Mouse (Mus musculus): ENCODE measurements around the gene Trabd2b. TPM values are rescaled to one million over a fixed set of nuclear protein-coding genes. Genes with fewer than 3 reads are reported as not detected.
A peak's percentile ranks its signal among the peaks of the same experiment; 100 is the strongest.

The Trabd2b gene
- total and polyA plus RNA-seq, 3 experiments: 1.9 to 2.5 (median 2.4) TPM

- peak; percentile 36 for DNase-seq
Observed at GRCm38 (mm10) chr4:114397625-114398024, 8.9 kb upstream of the Trabd2b start.

- no peak for DNase-seq
Observed at GRCm38 (mm10) chr4:114399821-114400220, 6.7 kb upstream of the Trabd2b start.

GRCm38 (mm10) chr4:114401993-114402731 is 4.4 kb upstream of the Trabd2b start:
- DNase-seq: no peak

- DNase-seq: peak; percentile 93
Observed at GRCm38 (mm10) chr4:114405682-114406354, 706 bp upstream of the Trabd2b start.

- DNase-seq: no peak
Observed at GRCm38 (mm10) chr4:114407516-114407915, 992 bp downstream of the Trabd2b start.

- DNase-seq: no peak
Observed at GRCm38 (mm10) chr4:114408298-114408697, 1.8 kb downstream of the Trabd2b start.

GRCm38 (mm10) chr4:114408890-114409480 is 2.5 kb downstream of the Trabd2b start:
- DNase-seq: no peak

- DNase-seq: no peak
Observed at GRCm38 (mm10) chr4:114409511-114409910, 3.0 kb downstream of the Trabd2b start.

- no peak for DNase-seq
Observed at GRCm38 (mm10) chr4:114410026-114410425, 3.5 kb downstream of the Trabd2b start.

GRCm38 (mm10) chr4:114410443-114410842 is 3.9 kb downstream of the Trabd2b start:
- DNase-seq: peak; percentile 24

- no peak for DNase-seq
Observed at GRCm38 (mm10) chr4:114410958-114411661, 4.6 kb downstream of the Trabd2b start.

- no peak for DNase-seq
Observed at GRCm38 (mm10) chr4:114411846-114412390, 5.4 kb downstream of the Trabd2b start.

GRCm38 (mm10) chr4:114415925-114416645 is 9.6 kb downstream of the Trabd2b start:
- DNase-seq: no peak

- DNase-seq: no peak
Observed at GRCm38 (mm10) chr4:114420154-114420553, 13.6 kb downstream of the Trabd2b start.

GRCm38 (mm10) chr4:114423084-114423483 is 16.6 kb downstream of the Trabd2b start:
- no peak for DNase-seq

GRCm38 (mm10) chr4:114425808-114426207 is 19.3 kb downstream of the Trabd2b start:
- DNase-seq: peak; percentile 45

- no peak for DNase-seq
Observed at GRCm38 (mm10) chr4:114432742-114433141, 26.2 kb downstream of the Trabd2b start.

GRCm38 (mm10) chr4:114433440-114433839 is 26.9 kb downstream of the Trabd2b start:
- DNase-seq: no peak

- no peak for DNase-seq
Observed at GRCm38 (mm10) chr4:114434766-114435165, 28.2 kb downstream of the Trabd2b start.

GRCm38 (mm10) chr4:114435381-114435780 is 28.9 kb downstream of the Trabd2b start:
- DNase-seq: no peak

GRCm38 (mm10) chr4:114438764-114439163 is 32.2 kb downstream of the Trabd2b start:
- DNase-seq: no peak
